Mouse (Mus musculus): ENCODE results near the gene Uap1l1. TPM values are rescaled to one million over a fixed set of nuclear protein-coding genes. Genes with fewer than 3 reads are reported as not detected.
A peak's percentile ranks its signal among the peaks of the same experiment; 100 is the strongest.

Uap1l1 gene
- total and polyA plus RNA-seq, 3 experiments: 4.7 to 12.6 TPM; not detected in 1

GRCm38 (mm10) chr2:25402377-25402971 lies 37.0 kb upstream of the Uap1l1 start:
- H3K4me3 ChIP-seq (ENCODE audit: control insufficient read depth in 1 of 2, insufficient read depth in 1 of 2, low read depth in 2 of 2, low read length in 2 of 2): no peak overlapping the region

GRCm38 (mm10) chr2:25400764-25401163 lies 35.3 kb upstream of the Uap1l1 start:
- H3K36me3 ChIP-seq (ENCODE audit: control insufficient read depth in 1 of 2, insufficient read depth in 2 of 2, low read length in 2 of 2): no peaks in the 10 kb centered on the region
- TF ChIP-seq SMC3 (IDR thresholded peaks at IDR 0.05; ENCODE audit: low read depth, low read length) (peak; percentile 42), MAX (IDR thresholded peaks at IDR 0.05; ENCODE audit: low read length) (no peak), POLR2AphosphoS5 (IDR thresholded peaks at IDR 0.05; ENCODE audit: borderline replicate concordance, low read depth, low read length) (no peak), RAD21 (IDR thresholded peaks at IDR 0.05; ENCODE audit: low read depth, low read length) (peak; percentile 41), CTCF (IDR thresholded peaks at IDR 0.05 in 2 of 3, conservative IDR thresholded peaks at IDR 0.05 in 1 of 3; ENCODE audit: control insufficient read depth in 1 of 3, insufficient read depth in 1 of 3, low read depth in 2 of 3, low read length in 3 of 3, poor library complexity in 1 of 3, severe bottlenecking in 1 of 3) (peak in 2 of 3 experiments; percentile 55 to 74; a peak in 4 of 6 replicates), MYB (IDR thresholded peaks at IDR 0.05; ENCODE audit: low read depth, low read length) (no peak), TBP (IDR thresholded peaks at IDR 0.05; ENCODE audit: low read depth, low read length) (no peak), MXI1 (IDR thresholded peaks at IDR 0.05; ENCODE audit: low read depth, low read length) (no peak), GATA1 (IDR thresholded peaks at IDR 0.05; ENCODE audit: low read depth, low read length) (no peak), E2F4 (IDR thresholded peaks at IDR 0.05; ENCODE audit: borderline replicate concordance, low read depth, low read length) (no peak)
- H3K27ac ChIP-seq (ENCODE audit: control insufficient read depth, low read depth, low read length): no peak overlapping the region
- no peaks in the 10 kb centered on the region for H3K79me2 ChIP-seq (ENCODE audit: control insufficient read depth, insufficient read depth, low read length, poor library complexity)
- H3K4me3 ChIP-seq (ENCODE audit: control insufficient read depth in 1 of 2, insufficient read depth in 1 of 2, low read depth in 2 of 2, low read length in 2 of 2): no peak overlapping the region
- no peaks in the 10 kb centered on the region for H3K4me1 ChIP-seq (ENCODE audit: control insufficient read depth in 1 of 2, insufficient read depth in 2 of 2, low read length in 2 of 2)
- H3K27me3 ChIP-seq (ENCODE audit: control insufficient read depth in 1 of 2, insufficient read depth in 2 of 2, low read length in 2 of 2): peaks cover 0 to 5% of the 10 kb centered on the region in 2 experiments; a peak in 1 of 4 replicates
- H3K9ac ChIP-seq (ENCODE audit: control insufficient read depth, low read depth, low read length, poor library complexity, severe bottlenecking): no peak overlapping the region
- no peak for DNase-seq (ENCODE audit: low read depth, low spot score)
- no peaks in the 10 kb centered on the region for H3K9me3 ChIP-seq (replicated peaks; ENCODE audit: insufficient read depth, low read length)

More at GRCm38 (mm10) chr2:25402377-25402971, 37.0 kb upstream of the Uap1l1 start:
- H3K36me3 ChIP-seq (ENCODE audit: control insufficient read depth in 1 of 2, insufficient read depth in 2 of 2, low read length in 2 of 2): no peaks in the 10 kb centered on the region
- no peaks in the 10 kb centered on the region for H3K9me3 ChIP-seq (replicated peaks; ENCODE audit: insufficient read depth, low read length)
- no peak overlapping the region for H3K9ac ChIP-seq (ENCODE audit: control insufficient read depth, low read depth, low read length, poor library complexity, severe bottlenecking)
- DNase-seq (ENCODE audit: low read depth, low spot score): peak; percentile 92
- peaks cover 0 to 5% of the 10 kb centered on the region in 2 experiments; a peak in 1 of 4 replicates for H3K27me3 ChIP-seq (ENCODE audit: control insufficient read depth in 1 of 2, insufficient read depth in 2 of 2, low read length in 2 of 2)
- no peaks in the 10 kb centered on the region for H3K79me2 ChIP-seq (ENCODE audit: control insufficient read depth, insufficient read depth, low read length, poor library complexity)
- H3K27ac ChIP-seq (ENCODE audit: control insufficient read depth, low read depth, low read length): no peak overlapping the region
- 0 out of 2 replicates have a peak, but pooled peaks have one; percentile 40 for TF ChIP-seq JUND (IDR thresholded peaks at IDR 0.05; ENCODE audit: low read depth, low read length)
- peak; percentile 99 for TF ChIP-seq SIN3A (IDR thresholded peaks at IDR 0.05; ENCODE audit: low read length)
- peak; percentile 44 for TF ChIP-seq MAX (IDR thresholded peaks at IDR 0.05; ENCODE audit: low read length)
- TF ChIP-seq CTCF (IDR thresholded peaks at IDR 0.05 in 2 of 3, conservative IDR thresholded peaks at IDR 0.05 in 1 of 3; ENCODE audit: control insufficient read depth in 1 of 3, insufficient read depth in 1 of 3, low read depth in 2 of 3, low read length in 3 of 3, poor library complexity in 1 of 3, severe bottlenecking in 1 of 3): peak; percentile 83 to 92 (median 88)
- TF ChIP-seq TBP (IDR thresholded peaks at IDR 0.05; ENCODE audit: low read depth, low read length): peak; percentile 48; the same call in 1 of the 2 replicates
- no peak for TF ChIP-seq GATA1 (IDR thresholded peaks at IDR 0.05; ENCODE audit: low read depth, low read length)
- peak; percentile 93 for TF ChIP-seq SMC3 (IDR thresholded peaks at IDR 0.05; ENCODE audit: low read depth, low read length)
- TF ChIP-seq ZC3H11A (IDR thresholded peaks at IDR 0.05; ENCODE audit: low read depth, low read length): peak; percentile 74
- TF ChIP-seq MAZ (IDR thresholded peaks at IDR 0.05; ENCODE audit: low read depth, low read length): 0 out of 2 replicates have a peak, but pooled peaks have one; percentile 38
- no peak for TF ChIP-seq E2F4 (IDR thresholded peaks at IDR 0.05; ENCODE audit: borderline replicate concordance, low read depth, low read length)
- TF ChIP-seq MYB (IDR thresholded peaks at IDR 0.05; ENCODE audit: low read depth, low read length): 0 out of 2 replicates have a peak, but pooled peaks have one; percentile 35
- TF ChIP-seq MXI1 (IDR thresholded peaks at IDR 0.05; ENCODE audit: low read depth, low read length): peak; percentile 96
- TF ChIP-seq RAD21 (IDR thresholded peaks at IDR 0.05; ENCODE audit: low read depth, low read length): peak; percentile 70
- no peak for TF ChIP-seq MEF2A (IDR thresholded peaks at IDR 0.05; ENCODE audit: extremely low read depth, insufficient replicate concordance, low read depth, low read length, poor library complexity, severe bottlenecking)
- peak; percentile 53 for TF ChIP-seq HCFC1 (IDR thresholded peaks at IDR 0.05; ENCODE audit: low read depth, low read length)
- no peak for TF ChIP-seq GABPA (IDR thresholded peaks at IDR 0.05; ENCODE audit: low read depth, low read length)
- H3K4me1 ChIP-seq (ENCODE audit: control insufficient read depth in 1 of 2, insufficient read depth in 2 of 2, low read length in 2 of 2): no peaks in the 10 kb centered on the region

All from MEL (cell line).